Mouse (Mus musculus) C3H10T1/2 (cell line): Measurements from ENCODE around the gene Cfhr2. TPM values are rescaled to one million over a fixed set of nuclear protein-coding genes. Genes with fewer than 3 reads are reported as not detected.

Source experiments
- polyA plus RNA-seq, 2 experiments: library from polyadenylated mRNA; unstranded; fragments of >200 nt; fragmentation: generic; extraction: Trizol; gene quantifications; one replicate each; pipeline ENCODE4 v1.2.1; 2012; ENCODE audit warnings: missing spikeins in 2 of 2

The Cfhr2 gene
- not detected for polyA plus RNA-seq

GRCm38 (mm10) chr1:139858548-139858947 lies at the start of gene Cfhr2:
Gene Cfhr2 (minus strand): TSS chr1:139858702.

GRCm38 (mm10) chr1:139781143-139781542 lies 77.4 kb downstream of the Cfhr2 start, which contains the start of gene Gm4788:
Gene Gm4788 (minus strand): TSS chr1:139781243.

Other genes starting within 250 kb of the Cfhr2 start
- not detected for gene Gm4788, start 77.5 kb downstream of the Cfhr2 start, polyA plus RNA-seq